Mouse (Mus musculus): ENCODE data around the gene Suz12. TPM values are rescaled to one million over a fixed set of nuclear protein-coding genes. Genes with fewer than 3 reads are reported as not detected.

Suz12 gene
- total RNA-seq, 2 experiments from 2014 or later: 18.3 to 18.8 TPM

GRCm38 (mm10) chr11:80075608-80076277, 82.8 kb downstream of the Suz12 start:
- no peak for DNase-seq (ENCODE audit: low spot score)

DNA sequence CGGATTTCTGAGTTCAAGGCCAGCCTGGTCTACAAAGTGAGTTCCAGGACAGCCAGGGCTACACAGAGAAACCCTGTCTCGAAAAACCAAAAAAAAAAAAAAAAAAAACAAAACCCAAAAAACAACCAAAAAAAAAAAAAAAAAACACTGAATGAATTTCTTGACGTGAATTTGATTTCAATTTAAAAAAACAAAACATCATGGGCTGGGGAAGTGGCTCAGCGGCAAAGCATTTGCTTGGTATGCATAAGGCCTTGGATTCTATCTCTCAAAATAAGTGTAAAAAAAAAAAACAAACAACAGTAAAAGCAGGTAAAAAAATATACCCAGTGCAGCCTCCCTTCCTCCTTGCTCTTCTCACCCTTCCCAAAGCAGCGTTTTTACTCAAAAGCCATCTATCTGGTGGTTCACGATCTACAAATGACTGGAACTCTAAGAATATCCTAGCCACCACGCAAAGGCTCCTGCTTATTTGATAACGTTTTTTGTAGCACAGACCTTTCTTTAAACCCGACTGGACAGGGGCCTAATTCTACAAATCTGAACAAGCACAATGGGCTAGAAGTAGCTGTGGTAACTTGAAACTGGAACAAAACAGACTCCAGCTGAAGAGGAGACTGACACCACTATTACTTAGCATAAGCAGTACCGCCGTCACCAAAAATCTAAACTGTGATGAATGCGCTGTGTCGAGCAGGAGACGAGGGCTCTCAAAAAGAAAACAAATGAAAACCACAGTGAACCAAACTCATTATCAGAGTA, 85.1 kb downstream of the Suz12 start:
- no peak for DNase-seq (ENCODE audit: low spot score)

DNA sequence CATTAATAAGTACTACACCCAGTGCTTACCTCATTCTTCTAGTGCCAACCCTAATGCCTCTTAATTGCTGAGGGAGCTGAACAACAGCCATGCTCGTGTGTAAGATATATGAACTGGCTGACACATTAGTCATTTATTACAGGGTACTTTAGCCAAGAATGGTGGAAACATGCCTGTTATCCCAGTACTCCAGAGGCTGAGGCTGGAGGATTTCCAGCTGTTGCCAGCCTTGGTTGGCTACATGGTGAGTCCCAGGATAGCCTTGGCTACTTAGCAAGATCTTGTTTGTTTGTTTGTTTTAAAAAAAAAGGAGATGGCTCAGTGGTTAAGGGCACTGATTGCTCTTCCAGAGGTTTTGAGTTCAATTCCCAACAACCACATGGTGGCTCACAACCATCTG, 85.9 kb downstream of the Suz12 start:
- DNase-seq (ENCODE audit: low spot score): no peak

- no peak for DNase-seq (ENCODE audit: low spot score)
Measured at GRCm38 (mm10) chr11:80079751-80080150, 86.8 kb downstream of the Suz12 start.

DNA sequence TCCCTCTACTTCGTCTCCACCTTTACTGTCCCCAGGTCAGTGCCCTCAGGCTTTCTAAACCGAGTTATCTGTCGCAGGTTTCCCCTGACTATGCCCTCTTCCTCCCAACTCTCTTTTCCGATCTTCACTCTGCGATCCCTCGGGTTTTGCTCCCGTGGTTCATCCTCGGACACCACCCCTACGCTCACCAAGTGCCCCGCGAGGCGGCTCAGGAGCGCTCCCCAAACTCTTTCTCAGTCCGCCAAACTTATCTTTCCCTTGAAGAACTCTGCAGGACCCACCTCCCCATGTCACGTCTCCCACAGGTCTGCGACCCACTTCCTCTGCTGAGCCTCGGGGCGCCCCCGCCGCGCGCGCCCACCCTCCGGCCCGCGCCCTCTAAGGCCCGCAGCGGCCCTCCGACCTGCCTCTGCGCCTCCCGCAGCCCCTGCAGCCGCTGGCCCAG, 87.5 kb downstream of the Suz12 start:
- no peak for DNase-seq (ENCODE audit: low spot score)

DNA sequence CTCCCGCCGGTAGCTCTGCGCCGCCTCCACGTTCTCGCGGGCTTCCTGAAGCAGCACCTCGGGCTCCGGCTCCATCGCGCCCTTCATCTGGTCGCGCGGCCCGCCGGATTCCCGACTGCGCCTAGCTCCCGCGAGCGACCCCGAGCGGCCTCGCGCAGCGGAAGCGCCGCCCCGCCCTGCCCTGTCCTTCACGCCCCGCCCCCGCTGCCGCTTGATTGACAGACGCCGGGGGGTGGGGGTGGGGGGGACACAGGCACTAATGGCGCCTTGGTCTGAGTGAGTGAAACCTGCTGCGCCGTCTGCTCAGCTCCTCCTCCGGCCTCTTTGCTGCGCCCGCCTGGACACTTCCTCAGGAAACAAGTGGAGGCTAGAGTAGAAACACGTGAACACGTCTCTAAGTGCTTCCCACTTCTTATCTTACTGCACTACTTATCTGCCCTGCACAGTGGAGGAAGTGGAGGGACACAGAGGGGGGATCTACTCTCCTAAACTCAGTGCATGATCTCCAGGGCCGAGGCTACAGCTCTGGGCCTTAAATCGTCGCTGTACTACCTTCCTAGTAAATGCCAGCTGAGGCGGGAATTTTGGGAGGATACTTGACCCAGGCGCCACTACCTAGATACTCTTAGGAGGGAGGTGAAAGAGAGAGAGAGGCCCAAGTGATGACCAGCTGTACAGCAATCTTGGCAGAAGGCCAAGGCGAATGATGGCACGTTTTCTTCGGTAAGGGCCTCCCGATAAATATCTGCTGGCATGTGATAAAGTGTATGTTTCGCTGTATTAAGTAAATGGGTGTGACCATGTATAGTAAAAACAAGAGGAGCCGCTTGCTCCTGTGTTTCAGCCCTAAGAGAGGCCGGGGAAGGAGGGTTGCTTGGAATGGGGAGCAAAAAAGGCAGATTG, 88.2 kb downstream of the Suz12 start, which contains the start of gene Crlf3:
Gene Crlf3, minus strand, starts transcription at position 166 of the 903 bp plus-strand sequence.
- DNase-seq (ENCODE audit: low spot score): peak; percentile 90

GRCm38 (mm10) chr11:80081786-80082319, 88.9 kb downstream of the Suz12 start:
- DNase-seq (ENCODE audit: low spot score): no peak

Other genes with a start within 250 kb of the Suz12 start
- gene Utp6, start 30.7 kb upstream of the Suz12 start, total RNA-seq (2021): 10 to 100 TPM; 26.4 to 33.1 TPM
- 1 to 10 TPM; 3.4 to 3.9 TPM for gene Crlf3, start 87.9 kb downstream of the Suz12 start, total RNA-seq (2021)
- gene Atad5, start 96.3 kb downstream of the Suz12 start, total RNA-seq (2021): under 1 TPM; 0.64 to 0.78 TPM
- gene Tefm, start 149.1 kb downstream of the Suz12 start, total RNA-seq (2021): 10 to 100 TPM; 19.2 to 20.5 TPM
- 1 to 10 TPM; 2.7 to 3.6 TPM for gene Adap2, start 161.0 kb downstream of the Suz12 start, total RNA-seq (2021)
- 1 to 10 TPM; 1.6 to 1.7 TPM for gene Rnf135, start 190.7 kb downstream of the Suz12 start, total RNA-seq (2021)
- gene Rhot1, start 215.9 kb downstream of the Suz12 start, total RNA-seq (2021): 10 to 100 TPM; 39.7 to 40.2 TPM